Mouse (Mus musculus) myocyte (in vitro differentiated cells): ENCODE results near the gene Bcar1. TPM values are rescaled to one million over a fixed set of nuclear protein-coding genes. Genes with fewer than 3 reads are reported as not detected.
A peak's percentile ranks its signal among the peaks of the same experiment; 100 is the strongest.

Experiments used
- H3K27me3 ChIP-seq: one replicate; pipeline ENCODE4 v1.6.1; 2011; ENCODE audit not compliant: control insufficient read depth, insufficient read depth, insufficient read length
- H3K36me3 ChIP-seq: one replicate; pipeline ENCODE4 v1.6.1; 2011; ENCODE audit not compliant: control insufficient read depth, insufficient read depth
- H3K4me2 ChIP-seq: one replicate; pipeline ENCODE4 v1.6.1; 2011; ENCODE audit warnings: low read depth, control low read depth
- H3K4me3 ChIP-seq: one replicate; pipeline ENCODE4 v1.5.1; 2011; ENCODE audit warnings: mild to moderate bottlenecking, control low read depth, moderate library complexity
- H3K79me2 ChIP-seq: one replicate; pipeline ENCODE4 v1.6.1; 2011; ENCODE audit not compliant: control insufficient read depth, insufficient read depth
- H3ac ChIP-seq: one replicate; pipeline ENCODE4 v1.6.1; 2011; ENCODE audit not compliant: control insufficient read depth, insufficient read length
- CEBPB ChIP-seq: IDR thresholded peaks from 2 replicates; pipeline ENCODE4 v1.6.1; 2011; ENCODE audit warnings: mild to moderate bottlenecking, moderate library complexity; ENCODE audit not compliant: poor library complexity, insufficient read depth, severe bottlenecking
- E2F4 ChIP-seq: IDR thresholded peaks from one replicate; pipeline ENCODE4 v1.6.1; 2011; ENCODE audit warnings: mild to moderate bottlenecking, control low read depth, moderate library complexity; ENCODE audit not compliant: insufficient read depth
- MAX ChIP-seq: IDR thresholded peaks from one replicate; pipeline ENCODE4 v1.6.1; 2011; ENCODE audit warnings: low read depth, mild to moderate bottlenecking, control low read depth
- MYOD1 ChIP-seq, 3 experiments: IDR thresholded peaks; one replicate each; pipeline ENCODE4 v1.6.1; 2011; ENCODE audit warnings: control low read depth in 2 of 3, low read depth in 2 of 3, mild to moderate bottlenecking in 2 of 3, moderate library complexity in 1 of 3; ENCODE audit not compliant: insufficient read length in 2 of 3, control insufficient read depth in 1 of 3
- MYOG ChIP-seq, 3 experiments: IDR thresholded peaks; one replicate each; pipeline ENCODE4 v1.6.1; 2011; ENCODE audit warnings: control low read depth in 2 of 3, low read depth in 2 of 3, mild to moderate bottlenecking in 2 of 3; ENCODE audit not compliant: insufficient read length in 2 of 3, control insufficient read depth in 1 of 3, insufficient read depth in 1 of 3
- POLR2A ChIP-seq: IDR thresholded peaks from one replicate; pipeline ENCODE4 v1.6.1; 2011; ENCODE audit warnings: low read depth, mild to moderate bottlenecking, control low read depth, moderate library complexity; ENCODE audit not compliant: insufficient read length
- POLR2AphosphoS2 ChIP-seq: IDR thresholded peaks from one replicate; pipeline ENCODE4 v1.6.1; 2011; ENCODE audit warnings: low read depth, control low read depth; ENCODE audit not compliant: insufficient read length
- REST ChIP-seq: IDR thresholded peaks from one replicate; pipeline ENCODE4 v1.6.1; 2011; ENCODE audit warnings: mild to moderate bottlenecking, control low read depth, moderate library complexity; ENCODE audit not compliant: insufficient read depth, insufficient read length
- SRF ChIP-seq: IDR thresholded peaks from one replicate; pipeline ENCODE4 v1.6.1; 2011; ENCODE audit warnings: low read depth; ENCODE audit not compliant: control insufficient read depth, insufficient read length
- TCF12 ChIP-seq: IDR thresholded peaks from one replicate; pipeline ENCODE4 v1.6.1; 2011; ENCODE audit warnings: mild to moderate bottlenecking, control low read depth; ENCODE audit not compliant: poor library complexity, insufficient read depth, severe bottlenecking
- TCF3 ChIP-seq: IDR thresholded peaks from one replicate; pipeline ENCODE4 v1.6.1; 2011; ENCODE audit warnings: low read depth, control low read depth; ENCODE audit not compliant: insufficient read length
- USF1 ChIP-seq: IDR thresholded peaks from one replicate; pipeline ENCODE4 v1.6.1; 2011; ENCODE audit warnings: low read depth, mild to moderate bottlenecking, control low read depth, moderate library complexity
- polyA plus RNA-seq: library from polyadenylated mRNA; unstranded; fragments of >200 nt; fragmentation: generic; extraction: Trizol; gene quantifications from one replicate; pipeline ENCODE4 v1.2.1, GENCODE M21; 2012; ENCODE audit warnings: missing spikeins

The Bcar1 gene
- polyA plus RNA-seq, 1 experiment: 81.9 TPM

DNA sequence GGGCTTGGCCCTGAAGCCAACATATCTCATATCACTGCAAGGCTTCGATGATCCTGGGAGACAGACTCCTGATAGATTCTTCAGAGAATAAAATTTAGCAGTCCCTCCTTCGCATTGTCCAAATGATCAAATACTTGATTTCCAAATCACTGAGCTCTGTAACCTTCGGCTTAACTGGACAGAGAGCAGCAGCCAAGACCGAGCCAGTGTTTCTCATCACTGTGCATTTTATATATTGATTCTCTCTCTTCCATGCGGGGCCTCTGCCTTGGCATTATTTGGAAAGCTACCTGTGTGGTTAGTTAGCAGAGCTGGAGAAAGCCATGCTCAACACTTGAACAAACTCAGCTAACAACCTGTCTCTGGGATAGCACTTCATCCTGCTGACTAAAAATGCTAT lies 29.9 kb upstream of the Bcar1 start:
- no peaks in the 10 kb centered on the region for H3K79me2 ChIP-seq
- H3ac ChIP-seq: no peak overlapping the region
- no peak overlapping the region for H3K4me3 ChIP-seq
- TF ChIP-seq POLR2A (no peak), E2F4 (no peak), POLR2AphosphoS2 (no peak), REST (no peak), CEBPB (no peak), USF1 (no peak), TCF3 (no peak), SRF (no peak), TCF12 (no peak), MYOG (IDR thresholded peaks at IDR 0.05; ENCODE audit: control insufficient read depth in 1 of 3, insufficient read depth in 1 of 3, insufficient read length in 2 of 3, low read depth in 2 of 3) (no peak), MYOD1 (IDR thresholded peaks at IDR 0.05; ENCODE audit: control insufficient read depth in 1 of 3, insufficient read length in 2 of 3, low read depth in 2 of 3) (no peak), MAX (no peak)
- no peak overlapping the region for H3K4me2 ChIP-seq
- H3K36me3 ChIP-seq: peaks cover 6% of the 10 kb centered on the region
- no peaks in the 10 kb centered on the region for H3K27me3 ChIP-seq

DNA sequence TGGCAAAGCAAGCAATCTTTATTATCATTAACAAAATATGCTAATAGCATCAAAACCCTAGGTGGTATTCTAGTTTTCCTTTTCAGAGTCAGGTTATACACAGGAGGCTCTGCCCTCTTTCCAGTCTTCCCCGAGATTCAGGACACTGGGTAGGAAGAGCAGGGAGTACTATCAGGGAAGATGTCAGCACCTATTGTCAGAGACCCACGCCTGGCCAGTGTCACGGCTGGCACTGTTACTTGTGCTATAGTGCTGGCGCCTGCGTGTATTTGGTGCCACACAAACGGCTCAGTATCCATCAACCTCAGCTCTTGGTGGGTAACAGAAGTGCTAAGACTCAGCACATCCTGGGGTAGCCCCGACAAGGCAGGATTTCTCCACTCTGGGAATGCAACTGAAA lies 29.4 kb upstream of the Bcar1 start:
- no peak overlapping the region for H3K4me2 ChIP-seq
- no peaks in the 10 kb centered on the region for H3K79me2 ChIP-seq
- no peak overlapping the region for H3K4me3 ChIP-seq
- TF ChIP-seq POLR2AphosphoS2 (no peak), MYOD1 (IDR thresholded peaks at IDR 0.05; ENCODE audit: control insufficient read depth in 1 of 3, insufficient read length in 2 of 3, low read depth in 2 of 3) (no peak), TCF3 (no peak), CEBPB (no peak), E2F4 (no peak), USF1 (no peak), TCF12 (no peak), SRF (no peak), MAX (no peak), POLR2A (no peak), REST (no peak), MYOG (IDR thresholded peaks at IDR 0.05; ENCODE audit: control insufficient read depth in 1 of 3, insufficient read depth in 1 of 3, insufficient read length in 2 of 3, low read depth in 2 of 3) (no peak)
- H3K27me3 ChIP-seq: no peaks in the 10 kb centered on the region
- no peak overlapping the region for H3ac ChIP-seq
- H3K36me3 ChIP-seq: peaks cover 6% of the 10 kb centered on the region

DNA sequence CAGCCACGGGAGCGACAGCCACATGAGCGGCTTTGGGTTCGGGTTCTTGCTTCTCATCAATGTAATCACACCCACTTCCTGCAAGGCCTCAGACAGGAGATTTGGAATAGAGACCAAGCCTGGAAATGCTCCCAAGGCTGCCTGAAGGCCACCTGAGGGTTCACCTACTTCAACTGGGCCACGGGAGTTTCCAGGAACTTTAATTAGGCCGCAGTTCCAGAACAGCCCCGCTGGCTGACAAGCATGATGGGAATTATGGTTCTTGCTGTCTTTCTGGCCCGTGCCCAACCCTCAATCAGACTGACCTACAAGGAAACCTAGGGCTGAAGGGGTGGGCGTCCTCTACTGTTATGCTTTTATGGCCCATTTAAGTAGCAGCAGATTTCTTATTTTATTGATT lies 28.5 kb upstream of the Bcar1 start:
- no peaks in the 10 kb centered on the region for H3K27me3 ChIP-seq
- H3K36me3 ChIP-seq: peaks cover 6% of the 10 kb centered on the region
- H3K4me3 ChIP-seq: no peak overlapping the region
- TF ChIP-seq POLR2AphosphoS2 (no peak), MAX (no peak), TCF3 (no peak), MYOG (IDR thresholded peaks at IDR 0.05; ENCODE audit: control insufficient read depth in 1 of 3, insufficient read depth in 1 of 3, insufficient read length in 2 of 3, low read depth in 2 of 3) (no peak), E2F4 (no peak), TCF12 (no peak), CEBPB (no peak), REST (no peak), SRF (no peak), MYOD1 (IDR thresholded peaks at IDR 0.05; ENCODE audit: control insufficient read depth in 1 of 3, insufficient read length in 2 of 3, low read depth in 2 of 3) (no peak), USF1 (no peak), POLR2A (no peak)
- H3K4me2 ChIP-seq: no peak overlapping the region
- no peaks in the 10 kb centered on the region for H3K79me2 ChIP-seq
- H3ac ChIP-seq: no peak overlapping the region

DNA sequence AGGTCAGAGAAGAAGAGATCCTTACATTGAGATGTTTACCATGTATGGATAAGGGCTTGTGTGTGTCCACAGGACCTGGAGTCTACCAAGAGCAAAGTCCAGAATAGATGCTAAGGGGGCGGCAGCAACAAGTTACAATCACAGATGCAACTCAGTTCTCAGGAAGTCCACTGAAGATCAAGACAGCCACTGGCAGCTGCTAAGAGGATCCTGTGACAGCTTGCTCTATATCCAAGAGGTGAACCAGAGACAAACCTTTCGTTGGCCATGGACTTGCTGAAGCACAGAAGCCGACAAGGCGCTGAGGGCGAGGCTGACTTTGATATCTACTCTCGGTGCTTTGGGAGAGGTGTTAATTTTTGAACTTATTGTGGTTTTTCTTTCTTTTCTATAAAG lies 28.0 kb upstream of the Bcar1 start:
- no peak overlapping the region for H3ac ChIP-seq
- no peak overlapping the region for H3K4me2 ChIP-seq

DNA sequence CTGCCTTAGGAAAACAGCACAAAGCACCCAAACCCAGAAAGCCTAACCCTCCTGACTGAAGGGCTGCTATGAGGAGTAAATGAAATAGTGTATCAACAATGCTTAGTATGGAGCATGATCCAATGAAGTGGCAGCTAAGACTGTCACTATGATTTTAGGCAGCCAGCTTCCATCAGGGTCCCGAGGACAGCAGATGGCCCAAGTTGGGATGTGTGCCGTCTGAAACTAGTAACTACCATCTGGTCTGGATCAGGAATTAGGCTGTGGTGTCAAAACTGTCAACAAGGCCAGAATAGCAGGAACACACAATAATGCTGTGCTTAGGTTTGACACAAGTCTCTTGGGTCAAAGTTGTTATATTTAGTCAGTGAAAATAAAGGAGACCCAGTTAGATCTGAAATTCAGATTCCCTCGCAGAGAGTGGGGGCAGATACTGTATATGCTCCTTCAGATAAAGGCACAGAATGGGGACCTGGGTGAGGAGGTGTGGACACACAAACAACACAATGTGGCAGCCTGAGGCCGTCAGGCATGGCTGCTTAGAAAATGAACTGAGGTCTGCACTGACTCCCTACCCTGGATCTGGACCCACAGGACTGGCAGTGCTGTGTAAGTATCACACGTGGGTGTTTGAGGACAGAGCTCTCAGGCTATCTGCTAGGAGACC lies 27.5 kb upstream of the Bcar1 start:
- Histone ChIP-seq H3K4me2 (no peak overlapping the region), H3ac (no peak overlapping the region), H3K36me3 (peaks cover 10% of the 10 kb centered on the region), H3K27me3 (no peaks in the 10 kb centered on the region), H3K79me2 (no peaks in the 10 kb centered on the region), H3K4me3 (no peak overlapping the region)
- TF ChIP-seq CEBPB (no peak), USF1 (no peak), POLR2A (no peak), POLR2AphosphoS2 (no peak), MAX (no peak), REST (no peak)

More for the DNA sequence above, 28.0 kb upstream of the Bcar1 start:
- no peaks in the 10 kb centered on the region for H3K79me2 ChIP-seq
- peaks cover 10% of the 10 kb centered on the region for H3K36me3 ChIP-seq
- TF ChIP-seq POLR2AphosphoS2 (no peak), MYOG (IDR thresholded peaks at IDR 0.05; ENCODE audit: control insufficient read depth in 1 of 3, insufficient read depth in 1 of 3, insufficient read length in 2 of 3, low read depth in 2 of 3) (peak in 1 of 3 experiments; percentile 10), MYOD1 (IDR thresholded peaks at IDR 0.05; ENCODE audit: control insufficient read depth in 1 of 3, insufficient read length in 2 of 3, low read depth in 2 of 3) (peak; percentile 62 to 84 (median 73))
- no peaks in the 10 kb centered on the region for H3K27me3 ChIP-seq
- no peak overlapping the region for H3K4me3 ChIP-seq
